Mouse (Mus musculus) central nervous system, embryonic 14 days (tissue): ENCODE measurements around the gene Olfr1137. TPM values are rescaled to one million over a fixed set of nuclear protein-coding genes. Genes with fewer than 3 reads are reported as not detected.

Experiments
- polyA plus RNA-seq: library from polyadenylated mRNA; depleted of rRNA; stranded (reverse); fragments of >200 nt; gene quantifications from 2 replicates; pipeline ENCODE4 v1.2.3, GENCODE M21; 2012; rRNA removed

The Olfr1137 gene
- not detected in 2 replicates for polyA plus RNA-seq

DNA sequence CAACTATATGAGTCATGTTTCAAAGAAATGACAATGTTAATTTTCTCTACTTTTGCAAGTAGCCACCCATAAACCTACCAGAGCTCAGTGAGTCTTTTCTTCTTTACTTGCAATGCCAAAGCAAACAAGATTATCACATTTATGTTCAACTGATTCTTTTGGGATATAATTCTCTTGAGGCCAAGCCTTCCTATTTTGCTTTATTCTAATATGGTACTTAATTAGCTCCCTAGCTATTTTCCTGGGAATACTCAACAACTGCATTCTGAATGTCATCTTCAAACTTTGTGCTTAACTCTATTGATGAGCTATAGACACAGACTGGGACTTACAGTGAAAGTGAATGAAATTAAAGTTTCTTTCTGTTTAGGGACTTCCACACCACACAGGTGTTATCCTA, at the start of gene Olfr1137:
TSS of gene Olfr1137 (minus strand) at position 101 of the 400 bp plus-strand sequence.

DNA sequence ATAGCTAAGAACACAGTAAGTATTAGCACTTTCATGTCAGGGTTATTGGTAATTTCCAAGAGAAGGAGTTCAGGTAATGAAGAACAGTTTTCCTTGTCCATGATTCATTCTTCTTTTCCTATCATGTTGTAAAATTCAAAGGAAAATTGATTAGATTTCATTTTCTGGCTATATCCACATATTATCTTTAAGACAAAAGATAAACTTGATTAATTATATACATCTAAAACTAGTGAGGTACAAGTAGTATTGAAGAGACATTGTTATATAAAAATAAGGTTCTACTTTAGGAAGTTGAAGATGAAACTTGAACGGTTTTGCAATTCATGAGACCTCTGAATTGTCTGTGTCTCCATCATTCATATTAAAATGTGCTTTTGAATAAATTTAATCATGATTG, 40.9 kb upstream of the Olfr1137 start, which contains the start of gene Olfr1141:
TSS of gene Olfr1141 (minus strand) at position 101 of the 400 bp plus-strand sequence.

DNA sequence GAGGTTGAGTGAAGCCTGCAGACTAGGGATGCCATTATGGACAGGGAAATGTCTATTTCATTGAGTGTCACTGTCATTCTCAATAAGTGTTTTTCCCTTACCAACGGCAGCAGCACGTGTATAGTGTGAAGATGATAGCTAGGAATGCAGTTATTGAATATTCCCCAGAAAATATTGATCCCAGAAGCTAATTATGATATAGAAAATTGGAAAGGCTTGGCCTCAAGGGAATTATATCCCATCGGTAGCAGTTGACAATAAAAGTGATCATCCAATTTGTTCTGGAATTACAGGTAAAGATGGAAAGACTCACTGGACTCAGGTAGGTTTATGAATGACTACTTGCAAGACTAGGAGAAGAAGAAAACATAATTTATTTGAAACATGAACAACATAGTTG, 30.5 kb upstream of the Olfr1137 start, which contains the start of gene Olfr1140:
TSS of gene Olfr1140 (plus strand) at position 301 of the 400 bp plus-strand sequence.

DNA sequence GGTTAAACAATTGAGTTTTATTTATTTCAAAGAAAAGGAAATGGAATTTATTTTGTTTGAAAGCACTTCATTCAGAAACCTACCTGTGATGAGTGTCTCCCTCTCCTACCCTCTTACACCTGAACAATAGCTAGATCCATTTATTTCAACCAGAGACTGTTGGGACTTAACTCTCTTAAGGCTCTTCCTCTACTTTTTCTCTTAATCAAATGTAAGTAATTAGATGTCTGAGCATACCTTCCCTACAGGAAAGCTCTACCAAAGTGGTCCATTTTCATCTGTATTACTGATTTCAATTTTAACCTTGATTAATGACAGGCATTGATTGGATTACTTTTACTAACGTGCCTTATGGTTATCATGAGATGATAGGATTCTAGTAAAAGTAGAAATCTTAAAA, 26.9 kb upstream of the Olfr1137 start, which contains the start of gene Olfr1138:
TSS of gene Olfr1138 (minus strand) at position 101 of the 400 bp plus-strand sequence.

DNA sequence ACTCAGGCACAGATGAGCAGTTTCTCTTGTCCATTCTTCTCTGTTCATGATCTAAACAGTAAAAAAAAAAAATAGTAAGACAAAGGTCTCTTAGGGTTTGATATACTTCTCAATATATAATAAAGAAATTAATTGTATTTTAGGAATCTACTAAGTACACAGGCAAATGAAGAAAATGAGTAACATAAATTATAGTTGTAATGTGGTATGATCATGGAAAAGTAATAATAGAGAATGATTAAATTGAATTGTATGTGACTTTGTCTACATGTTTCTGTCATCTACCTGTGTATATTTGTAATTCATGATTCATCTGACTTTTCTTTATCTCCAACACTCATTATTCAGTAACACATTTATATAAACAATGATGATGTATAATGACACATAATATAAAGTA, 19.1 kb downstream of the Olfr1137 start, which contains the start of gene Olfr1136:
TSS of gene Olfr1136 (minus strand) at position 101 of the 400 bp plus-strand sequence.

DNA sequence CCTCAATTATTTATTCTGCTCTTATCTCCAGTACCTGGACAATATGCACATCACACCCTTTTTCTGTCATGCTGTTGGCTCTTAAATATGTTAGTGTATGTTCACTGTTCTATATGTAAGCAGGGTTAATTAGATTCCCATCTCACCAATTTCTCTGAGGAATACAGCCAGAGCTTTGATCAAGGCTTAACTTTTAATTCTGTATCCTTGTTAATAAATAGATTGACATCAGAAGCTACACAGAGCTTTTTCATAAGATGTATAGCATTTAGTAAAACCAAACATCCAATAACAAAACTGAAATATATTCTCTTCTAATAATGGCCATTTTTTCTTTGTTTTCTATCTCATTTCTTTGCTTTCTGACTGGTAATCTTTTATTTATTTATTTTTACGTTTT, 39.4 kb downstream of the Olfr1137 start, which contains the start of gene Olfr1135:
TSS of gene Olfr1135 (minus strand) at position 101 of the 400 bp plus-strand sequence.

Other genes starting within 250 kb of the Olfr1137 start
- gene Pramel7, start 216.1 kb downstream of the Olfr1137 start, polyA plus RNA-seq: not detected in 2 replicates
- not detected in 2 replicates for gene Pramel6, start 206.6 kb downstream of the Olfr1137 start, polyA plus RNA-seq
- gene Olfr153, start 181.4 kb downstream of the Olfr1137 start, polyA plus RNA-seq: not detected in 2 replicates
- gene Olfr1128, start 167.6 kb downstream of the Olfr1137 start, polyA plus RNA-seq: not detected in 2 replicates
- not detected in 2 replicates for gene Olfr1129, start 139.3 kb downstream of the Olfr1137 start, polyA plus RNA-seq
- not detected in 2 replicates for gene Olfr1130, start 107.0 kb downstream of the Olfr1137 start, polyA plus RNA-seq
- not detected in 2 replicates for gene Olfr1131, start 86.1 kb downstream of the Olfr1137 start, polyA plus RNA-seq
- not detected in 2 replicates for gene Olfr1132, start 75.6 kb downstream of the Olfr1137 start, polyA plus RNA-seq
- not detected in 2 replicates for gene Olfr1133, start 65.8 kb downstream of the Olfr1137 start, polyA plus RNA-seq
- gene Olfr1134, start 54.7 kb downstream of the Olfr1137 start, polyA plus RNA-seq: not detected in 2 replicates
- not detected in 2 replicates for gene Olfr1135, start 39.5 kb downstream of the Olfr1137 start, polyA plus RNA-seq
- not detected in 2 replicates for gene Olfr1136, start 19.2 kb downstream of the Olfr1137 start, polyA plus RNA-seq
- gene Olfr1138, start 26.8 kb upstream of the Olfr1137 start, polyA plus RNA-seq: not detected in 2 replicates
- gene Olfr1140, start 30.6 kb upstream of the Olfr1137 start, polyA plus RNA-seq: not detected in 2 replicates
- not detected in 2 replicates for gene Olfr1141, start 40.8 kb upstream of the Olfr1137 start, polyA plus RNA-seq
- not detected in 2 replicates for gene Olfr152, start 66.3 kb upstream of the Olfr1137 start, polyA plus RNA-seq
- not detected in 2 replicates for gene Olfr1143, start 87.4 kb upstream of the Olfr1137 start, polyA plus RNA-seq
- gene Olfr1145, start 96.6 kb upstream of the Olfr1137 start, polyA plus RNA-seq: not detected in 2 replicates
- not detected in 2 replicates for gene Olfr1148, start 117.4 kb upstream of the Olfr1137 start, polyA plus RNA-seq
- not detected in 2 replicates for gene Olfr1150-ps1, start 130.8 kb upstream of the Olfr1137 start, polyA plus RNA-seq
- gene Olfr1151, start 142.7 kb upstream of the Olfr1137 start, polyA plus RNA-seq: not detected in 2 replicates
- 0.01 TPM in 2 replicates for gene Olfr1152, start 153.3 kb upstream of the Olfr1137 start, polyA plus RNA-seq
- gene Olfr1153, start 181.8 kb upstream of the Olfr1137 start, polyA plus RNA-seq: not detected in 2 replicates
- not detected in 2 replicates for gene Olfr1154, start 192.0 kb upstream of the Olfr1137 start, polyA plus RNA-seq
- not detected in 2 replicates for gene Olfr1155, start 232.0 kb upstream of the Olfr1137 start, polyA plus RNA-seq
- gene Olfr1156, start 239.9 kb upstream of the Olfr1137 start, polyA plus RNA-seq: not detected in 2 replicates